Mouse (Mus musculus) myocyte (in vitro differentiated cells): ENCODE results near the gene Tmem41b.

Experiments
- E2F4 ChIP-seq: IDR thresholded peaks from one replicate; pipeline ENCODE4 v1.6.1; 2011; ENCODE audit warnings: mild to moderate bottlenecking, control low read depth, moderate library complexity; ENCODE audit not compliant: insufficient read depth
- MAX ChIP-seq: IDR thresholded peaks from one replicate; pipeline ENCODE4 v1.6.1; 2011; ENCODE audit warnings: low read depth, mild to moderate bottlenecking, control low read depth
- MYOD1 ChIP-seq, 3 experiments: IDR thresholded peaks; one replicate each; pipeline ENCODE4 v1.6.1; 2011; ENCODE audit warnings: control low read depth in 2 of 3, low read depth in 2 of 3, mild to moderate bottlenecking in 2 of 3, moderate library complexity in 1 of 3; ENCODE audit not compliant: insufficient read length in 2 of 3, control insufficient read depth in 1 of 3
- MYOG ChIP-seq, 3 experiments: IDR thresholded peaks; one replicate each; pipeline ENCODE4 v1.6.1; 2011; ENCODE audit warnings: control low read depth in 2 of 3, low read depth in 2 of 3, mild to moderate bottlenecking in 2 of 3; ENCODE audit not compliant: insufficient read length in 2 of 3, control insufficient read depth in 1 of 3, insufficient read depth in 1 of 3
- POLR2A ChIP-seq: IDR thresholded peaks from one replicate; pipeline ENCODE4 v1.6.1; 2011; ENCODE audit warnings: low read depth, mild to moderate bottlenecking, control low read depth, moderate library complexity; ENCODE audit not compliant: insufficient read length
- POLR2AphosphoS2 ChIP-seq: IDR thresholded peaks from one replicate; pipeline ENCODE4 v1.6.1; 2011; ENCODE audit warnings: low read depth, control low read depth; ENCODE audit not compliant: insufficient read length
- REST ChIP-seq: IDR thresholded peaks from one replicate; pipeline ENCODE4 v1.6.1; 2011; ENCODE audit warnings: mild to moderate bottlenecking, control low read depth, moderate library complexity; ENCODE audit not compliant: insufficient read depth, insufficient read length
- TCF12 ChIP-seq: IDR thresholded peaks from one replicate; pipeline ENCODE4 v1.6.1; 2011; ENCODE audit warnings: mild to moderate bottlenecking, control low read depth; ENCODE audit not compliant: poor library complexity, insufficient read depth, severe bottlenecking
- TCF3 ChIP-seq: IDR thresholded peaks from one replicate; pipeline ENCODE4 v1.6.1; 2011; ENCODE audit warnings: low read depth, control low read depth; ENCODE audit not compliant: insufficient read length

GRCm38 (mm10) chr7:110028826-110029225, 42.1 kb upstream of the Tmem41b start:
- TF ChIP-seq POLR2A, result no peak
- TF ChIP-seq TCF3, result no peak
- TF ChIP-seq MYOD1 (IDR thresholded peaks at IDR 0.05; ENCODE audit: control insufficient read depth in 1 of 3, insufficient read length in 2 of 3, low read depth in 2 of 3), result no peak
- TF ChIP-seq POLR2AphosphoS2, result no peak
- no peak for TF ChIP-seq MYOG (IDR thresholded peaks at IDR 0.05; ENCODE audit: control insufficient read depth in 1 of 3, insufficient read depth in 1 of 3, insufficient read length in 2 of 3, low read depth in 2 of 3)
- TF ChIP-seq MAX, result no peak
- no peak for TF ChIP-seq REST
- no peak for TF ChIP-seq E2F4
- no peak for TF ChIP-seq TCF12
